20 mouse cellular contexts compared by ENCODE assay signal in genomic region chr6:30137227-30137626, GRCm38 (mm10).
A peak's percentile ranks its signal among the peaks of the same experiment; 100 is the strongest.
DNase-seq lines count a peak whose midpoint lies in the region; ATAC-seq and TF ChIP-seq lines count a peak whose summit lies in the region.
"Had no signal": no experiment of that assay in that cellular context is flagged by ENCODE, and none has a peak within 500 bp of the region (broad histone marks: within the 10 kb centered on the region; RNA-seq: fewer than 3 reads in every experiment).

No protein-coding gene starts in this region.

- no peak for TF ChIP-seq EP300 in MEL (IDR thresholded peaks at IDR 0.05; ENCODE audit: low read depth in 1 of 2, low read length in 2 of 2)

- no peak for TF ChIP-seq POLR2A in MEL (IDR thresholded peaks at IDR 0.05; ENCODE audit: control insufficient read depth in 1 of 2, insufficient read depth in 1 of 2, low read depth in 1 of 2, low read length in 2 of 2, poor library complexity in 1 of 2)

- TF ChIP-seq RAD21 in MEL (IDR thresholded peaks at IDR 0.05; ENCODE audit: low read depth, low read length) = no peak

- WGBS in forebrain, postnatal 0 days = 47% methylated on average over 2 of the region's 2 CpGs
- 74% methylated on average over 2 of the region's 2 CpGs for WGBS in forebrain, embryonic 11.5 days
- 65% methylated on average over 2 of the region's 2 CpGs for WGBS in kidney, postnatal 0 days
- 36% methylated on average over 2 of the region's 2 CpGs for WGBS in embryonic facial prominence, embryonic 11.5 days

- no peak overlapping the region for H3K27ac ChIP-seq in forebrain, postnatal 0 days (ENCODE audit: low read depth, low read length)
- H3K27ac ChIP-seq in forebrain, embryonic 11.5 days (ENCODE audit: low read depth, low read length) = no peak overlapping the region
- no peak overlapping the region for H3K27ac ChIP-seq in kidney, postnatal 0 days
- no peak overlapping the region for H3K27ac ChIP-seq in MEL (ENCODE audit: control insufficient read depth, low read depth, low read length)
- H3K27ac ChIP-seq in embryonic facial prominence, embryonic 11.5 days (replicated peaks; ENCODE audit: low read depth, low read length) = no peak overlapping the region
- H3K27ac ChIP-seq: embryonic facial prominence, embryonic 12.5 days; heart, embryonic 13.5 days; hindbrain, postnatal 0 days had no signal

- DNase-seq in forebrain, postnatal 0 days = no peak
- DNase-seq in forebrain, embryonic 11.5 days (ENCODE audit: low spot score) = no peak
- peak; percentile 65 for DNase-seq in kidney, postnatal 0 days (ENCODE audit: low spot score)
- no peak for DNase-seq in kidney, postnatal 14 days
- DNase-seq in MEL (ENCODE audit: low read depth, low spot score) (no peak), adipocyte (ENCODE audit: low spot score) (no peak)
- DNase-seq in embryonic facial prominence, embryonic 11.5 days (ENCODE audit: low spot score) = peak; percentile 48
- no peak for DNase-seq in urinary bladder, postnatal 14 days (ENCODE audit: low spot score)
- DNase-seq: adrenal gland, adult 2 months; adrenal gland, postnatal 25 days; cerebellum, adult 2 months; cerebellum, postnatal 10 days; gastrocnemius, postnatal 10 days; heart, postnatal 36 days; kidney, adult 11 months had no signal

- H3K79me2 ChIP-seq in MEL (ENCODE audit: control insufficient read depth, insufficient read depth, low read length, poor library complexity) = no peaks in the 10 kb centered on the region

- peak; percentile 50; the same call in 1 of the 2 replicates for ATAC-seq in forebrain, postnatal 0 days
- ATAC-seq in forebrain, embryonic 11.5 days (replicated peaks; ENCODE audit: low FRiP score) = no peak
- no peak for ATAC-seq in kidney, postnatal 0 days (replicated peaks; ENCODE audit: low FRiP score, low read depth)
- peak; percentile 70; the same call in 1 of the 2 replicates for ATAC-seq in embryonic facial prominence, embryonic 11.5 days (replicated peaks; ENCODE audit: insufficient number of reproducible peaks, low FRiP score, low TSS enrichment, low read depth)
- ATAC-seq: activated CD4-positive, CD25-positive, alpha-beta regulatory T cell, adult 4 months; hindbrain, postnatal 0 days; Patski had no signal

- H3K9ac ChIP-seq in forebrain, postnatal 0 days = no peak overlapping the region
- no peak overlapping the region for H3K9ac ChIP-seq in forebrain, embryonic 11.5 days (ENCODE audit: low read length)
- H3K9ac ChIP-seq in kidney, postnatal 0 days (ENCODE audit: low read depth, low read length) = no peak overlapping the region
- H3K9ac ChIP-seq in MEL (ENCODE audit: control insufficient read depth, low read depth, low read length, poor library complexity, severe bottlenecking) = no peak overlapping the region
- no peak overlapping the region for H3K9ac ChIP-seq in embryonic facial prominence, embryonic 11.5 days (replicated peaks; ENCODE audit: low read length)
- H3K9ac ChIP-seq: embryonic facial prominence, embryonic 12.5 days; heart, embryonic 13.5 days had no signal

- H3K4me3 ChIP-seq in forebrain, postnatal 0 days (ENCODE audit: low read depth, low read length) = no peak overlapping the region
- H3K4me3 ChIP-seq in forebrain, embryonic 11.5 days (ENCODE audit: low read depth, low read length) = no peak overlapping the region
- no peak overlapping the region for H3K4me3 ChIP-seq in kidney, postnatal 0 days (replicated peaks; ENCODE audit: low read depth, low read length)
- no peak overlapping the region for H3K4me3 ChIP-seq in MEL (ENCODE audit: control insufficient read depth in 1 of 2, insufficient read depth in 1 of 2, low read depth in 2 of 2, low read length in 2 of 2)
- H3K4me3 ChIP-seq in embryonic facial prominence, embryonic 11.5 days (ENCODE audit: low read depth, low read length) = no peak overlapping the region
- H3K4me3 ChIP-seq: embryonic facial prominence, embryonic 12.5 days; heart, embryonic 13.5 days had no signal

- no peak overlapping the region for H3K4me2 ChIP-seq in forebrain, postnatal 0 days (ENCODE audit: low read depth)
- no peak overlapping the region for H3K4me2 ChIP-seq in forebrain, embryonic 11.5 days (ENCODE audit: low read depth, low read length, severe bottlenecking)
- no peak overlapping the region for H3K4me2 ChIP-seq in kidney, postnatal 0 days (ENCODE audit: low read length)
- H3K4me2 ChIP-seq in embryonic facial prominence, embryonic 11.5 days (ENCODE audit: low read depth, low read length) = no peak overlapping the region
- H3K4me2 ChIP-seq: embryonic facial prominence, embryonic 12.5 days; heart, embryonic 13.5 days had no signal

- peaks cover 23% of the 10 kb centered on the region; the same call in 1 of the 2 replicates for H3K36me3 ChIP-seq in forebrain, postnatal 0 days (ENCODE audit: insufficient read depth)
- H3K36me3 ChIP-seq in forebrain, embryonic 11.5 days (ENCODE audit: control insufficient read depth, insufficient read depth, low read length) = no peaks in the 10 kb centered on the region; the same call in 1 of the 2 replicates
- H3K36me3 ChIP-seq in kidney, postnatal 0 days (ENCODE audit: insufficient read depth, low read length) = peaks cover 37% of the 10 kb centered on the region; the same call in 1 of the 2 replicates
- peaks cover 6 to 28% of the 10 kb centered on the region in 2 experiments for H3K36me3 ChIP-seq in MEL (ENCODE audit: control insufficient read depth in 1 of 2, insufficient read depth in 2 of 2, low read length in 2 of 2)
- H3K36me3 ChIP-seq in embryonic facial prominence, embryonic 11.5 days (replicated peaks; ENCODE audit: control insufficient read depth, insufficient read depth, low read depth, low read length) = no peaks in the 10 kb centered on the region; the same call in none of the 2 replicates

- no peaks in the 10 kb centered on the region for H3K27me3 ChIP-seq in forebrain, postnatal 0 days (ENCODE audit: insufficient read depth, low read length)
- H3K27me3 ChIP-seq in forebrain, embryonic 11.5 days (ENCODE audit: control insufficient read depth, insufficient read depth, low read length) = no peaks in the 10 kb centered on the region
- no peaks in the 10 kb centered on the region for H3K27me3 ChIP-seq in kidney, postnatal 0 days (ENCODE audit: insufficient read depth, low read length)
- no peaks in the 10 kb centered on the region for H3K27me3 ChIP-seq in MEL (ENCODE audit: control insufficient read depth in 1 of 2, insufficient read depth in 2 of 2, low read length in 2 of 2)
- no peaks in the 10 kb centered on the region for H3K27me3 ChIP-seq in embryonic facial prominence, embryonic 11.5 days (ENCODE audit: control insufficient read depth, insufficient read depth, low read length)
- H3K27me3 ChIP-seq: embryonic facial prominence, embryonic 12.5 days; heart, embryonic 13.5 days; Patski had no signal

- no peak for TF ChIP-seq CTCF in forebrain, postnatal 0 days (IDR thresholded peaks at IDR 0.05; ENCODE audit: low read depth)
- TF ChIP-seq CTCF in kidney, postnatal 0 days (IDR thresholded peaks at IDR 0.05; ENCODE audit: low read depth) = no peak
- no peak for TF ChIP-seq CTCF in MEL (IDR thresholded peaks at IDR 0.05 in 2 of 3, conservative IDR thresholded peaks at IDR 0.05 in 1 of 3; ENCODE audit: control insufficient read depth in 1 of 3, insufficient read depth in 1 of 3, low read depth in 2 of 3, low read length in 3 of 3, poor library complexity in 1 of 3, severe bottlenecking in 1 of 3)

- no peaks in the 10 kb centered on the region for H3K9me3 ChIP-seq in forebrain, postnatal 0 days (ENCODE audit: low read length)
- no peaks in the 10 kb centered on the region for H3K9me3 ChIP-seq in forebrain, embryonic 11.5 days (ENCODE audit: control insufficient read depth, low read length)
- H3K9me3 ChIP-seq in kidney, postnatal 0 days (replicated peaks; ENCODE audit: low read length) = no peaks in the 10 kb centered on the region
- H3K9me3 ChIP-seq in MEL (replicated peaks; ENCODE audit: insufficient read depth, low read length) = no peaks in the 10 kb centered on the region
- no peaks in the 10 kb centered on the region for H3K9me3 ChIP-seq in embryonic facial prominence, embryonic 11.5 days (replicated peaks; ENCODE audit: control insufficient read depth, low read length)
- H3K9me3 ChIP-seq: embryonic facial prominence, embryonic 12.5 days; heart, embryonic 13.5 days had no signal

- no peaks in the 10 kb centered on the region for H3K4me1 ChIP-seq in forebrain, postnatal 0 days (ENCODE audit: insufficient read depth)
- H3K4me1 ChIP-seq in forebrain, embryonic 11.5 days (replicated peaks; ENCODE audit: control insufficient read depth, insufficient read depth, low read length) = no peaks in the 10 kb centered on the region
- no peaks in the 10 kb centered on the region for H3K4me1 ChIP-seq in kidney, postnatal 0 days (replicated peaks; ENCODE audit: insufficient read depth, low read length)
- peaks cover 16 to 17% of the 10 kb centered on the region in 2 experiments for H3K4me1 ChIP-seq in MEL (ENCODE audit: control insufficient read depth in 1 of 2, insufficient read depth in 2 of 2, low read length in 2 of 2)
- H3K4me1 ChIP-seq in embryonic facial prominence, embryonic 11.5 days (ENCODE audit: control insufficient read depth, insufficient read depth, low read length) = no peaks in the 10 kb centered on the region

TF ChIP-seq in MEL, 35 proteins besides CTCF, POLR2A, EP300 and RAD21:
- TF ChIP-seq MAFK (IDR thresholded peaks at IDR 0.05; ENCODE audit: borderline replicate concordance, low read depth, low read length) (peak; percentile 90), BHLHE40 (IDR thresholded peaks at IDR 0.05; ENCODE audit: borderline replicate concordance, low read depth, low read length) (no peak)
TF ChIP-seq in MEL: peak in this region for 1.

Comparison
In these comparisons a context has a peak if more than half of its experiments do, and no peak if none do; other contexts are left out.
1. ATAC-seq: peak in forebrain, postnatal 0 days (single experiment) and embryonic facial prominence, embryonic 11.5 days (single experiment); none in forebrain, embryonic 11.5 days (single experiment) and kidney, postnatal 0 days (single experiment).
2. DNase-seq: peak in kidney, postnatal 0 days (single experiment) and embryonic facial prominence, embryonic 11.5 days (single experiment); none in forebrain, postnatal 0 days (single experiment), forebrain, embryonic 11.5 days (single experiment), kidney, postnatal 14 days (single experiment), MEL (single experiment), adipocyte (single experiment) and urinary bladder, postnatal 14 days (single experiment).